Mouse (Mus musculus) cerebellum, postnatal 4 days (tissue): ENCODE measurements around the gene Klhdc4.
A peak's percentile ranks its signal among the peaks of the same experiment; 100 is the strongest.

Source experiments
- DNase-seq, 2 experiments: peaks; one replicate each; pipeline ENCODE4 v3.0.0; 2022; ENCODE audit warnings: low spot score in 2 of 2, mixed read lengths in 1 of 2

The Klhdc4 gene

DNA sequence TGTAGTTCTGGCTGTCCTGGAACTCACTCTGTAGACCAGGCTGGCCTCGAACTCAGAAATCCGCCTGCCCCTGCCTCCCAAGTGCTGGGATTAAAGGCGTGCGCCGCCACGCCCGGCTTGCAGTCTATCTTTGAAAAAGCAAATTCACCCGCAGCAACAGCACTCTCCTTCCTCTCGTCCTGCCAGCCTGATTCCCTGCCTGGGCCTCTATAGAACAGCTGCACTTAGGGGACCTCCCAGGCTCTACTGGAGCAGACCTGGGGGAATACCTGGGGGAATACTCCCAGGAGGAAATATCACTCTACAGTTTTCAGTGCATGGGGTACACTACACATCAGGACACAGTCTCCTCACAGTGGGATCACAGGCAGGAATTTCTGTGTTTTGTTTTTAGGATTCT lies 19.9 kb upstream of the Klhdc4 start:
- no peak for DNase-seq

DNA sequence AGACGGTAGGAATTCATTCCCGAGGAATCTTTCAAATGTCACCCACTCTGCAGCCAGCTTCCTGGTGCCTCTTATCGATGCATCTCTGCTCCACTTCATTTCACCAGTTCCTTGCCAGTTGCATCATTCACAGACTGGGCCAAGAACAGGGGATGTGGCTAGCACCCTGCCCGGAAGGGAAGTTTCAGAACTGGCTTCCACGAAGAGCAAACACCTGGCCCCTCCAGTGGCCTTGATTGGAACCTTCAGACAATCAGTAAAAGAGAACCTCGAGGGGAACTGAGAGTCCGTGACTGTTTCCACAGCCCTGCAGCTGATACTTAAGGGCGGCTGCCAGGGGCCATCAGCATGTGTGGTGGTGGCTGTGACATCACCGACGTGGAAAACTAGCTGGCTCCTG lies 19.1 kb upstream of the Klhdc4 start:
- DNase-seq, result no peak

DNA sequence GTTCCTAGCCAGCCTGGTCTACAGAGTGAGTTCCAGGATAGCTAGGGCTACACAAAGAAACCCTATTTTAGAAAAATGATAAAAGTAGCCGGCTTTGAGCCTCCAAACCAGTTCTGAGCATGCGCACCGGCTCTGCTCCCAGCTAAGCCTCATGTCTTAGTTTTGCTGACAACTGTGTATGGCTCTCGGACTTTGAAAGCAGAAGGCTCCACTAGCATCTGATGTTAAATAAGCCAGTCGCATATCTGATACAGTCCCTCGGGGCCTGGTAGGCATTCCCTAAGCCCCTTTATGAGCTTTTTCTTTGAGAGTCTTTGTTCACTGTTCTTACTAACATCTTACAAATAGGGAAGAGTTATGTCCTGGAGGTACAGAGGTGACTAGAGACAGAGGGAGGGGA lies 18.6 kb upstream of the Klhdc4 start:
- DNase-seq, result no peak

DNA sequence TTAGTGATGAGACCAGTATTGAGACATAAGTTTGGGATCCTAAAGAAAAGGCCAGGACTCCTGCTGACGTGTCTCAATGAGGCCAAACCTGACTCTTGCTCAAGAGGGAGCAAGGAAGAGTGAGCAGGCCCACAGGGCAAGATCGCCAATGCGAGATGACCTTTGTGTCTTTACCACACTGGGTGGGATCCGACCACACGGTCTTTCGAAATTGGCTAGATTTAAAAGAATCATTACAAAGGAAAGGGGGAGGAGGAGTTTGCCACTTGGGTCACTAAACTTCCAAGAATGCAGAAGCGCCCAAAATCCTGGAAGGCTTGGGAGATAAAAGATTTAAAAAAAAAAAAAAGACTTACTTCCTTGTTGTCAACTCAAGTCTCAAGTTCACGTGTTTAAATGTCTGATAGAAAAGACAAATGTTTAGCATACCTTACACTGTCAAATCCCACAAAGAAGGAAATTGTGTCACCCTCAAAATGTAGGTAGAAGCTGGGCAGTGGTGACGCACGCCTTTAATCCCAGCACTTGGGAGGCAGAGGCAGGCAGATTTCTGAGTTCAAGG lies 18.0 kb upstream of the Klhdc4 start:
- DNase-seq, result no peak

DNA sequence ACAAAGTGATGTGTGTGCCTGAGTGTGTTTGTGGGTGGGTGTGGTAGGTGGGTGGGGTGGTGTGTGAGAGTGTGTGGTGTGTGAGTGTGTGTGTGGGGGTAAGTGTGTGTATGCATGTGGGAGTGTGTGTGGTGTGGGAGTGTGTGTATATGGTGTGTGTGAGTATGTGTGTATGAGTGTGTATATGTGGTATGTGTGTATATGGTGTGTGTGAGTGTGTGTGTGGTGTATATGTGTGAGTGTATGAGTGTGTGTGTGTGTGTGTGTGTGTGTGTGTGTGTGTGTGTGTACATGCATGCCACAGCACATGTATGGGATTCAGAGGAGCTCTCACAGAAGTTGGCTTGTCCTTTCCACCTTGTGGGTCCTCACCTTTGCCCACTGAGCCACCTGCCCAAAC lies 17.4 kb upstream of the Klhdc4 start:
- no peak for DNase-seq

DNA sequence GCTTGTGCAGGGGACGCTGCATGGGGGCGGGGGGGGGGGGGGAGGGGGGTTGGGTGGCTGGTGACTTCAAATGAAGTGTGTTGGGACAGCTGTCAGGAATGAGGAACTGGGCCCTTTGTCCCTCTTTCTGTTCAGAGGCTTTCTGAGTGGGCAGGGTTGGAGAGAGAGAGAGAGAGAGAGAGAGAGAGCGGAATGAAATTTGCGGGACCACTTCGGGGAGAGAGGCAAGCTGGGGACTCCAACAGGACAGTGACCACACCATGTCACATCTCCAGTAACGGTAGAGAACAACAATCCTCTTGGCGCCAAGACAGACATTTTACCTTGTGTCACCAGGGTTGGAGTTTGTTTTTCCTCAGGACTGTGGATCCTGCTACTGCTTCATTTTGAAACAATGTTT lies 15.4 kb upstream of the Klhdc4 start:
- DNase-seq, result no peak

DNA sequence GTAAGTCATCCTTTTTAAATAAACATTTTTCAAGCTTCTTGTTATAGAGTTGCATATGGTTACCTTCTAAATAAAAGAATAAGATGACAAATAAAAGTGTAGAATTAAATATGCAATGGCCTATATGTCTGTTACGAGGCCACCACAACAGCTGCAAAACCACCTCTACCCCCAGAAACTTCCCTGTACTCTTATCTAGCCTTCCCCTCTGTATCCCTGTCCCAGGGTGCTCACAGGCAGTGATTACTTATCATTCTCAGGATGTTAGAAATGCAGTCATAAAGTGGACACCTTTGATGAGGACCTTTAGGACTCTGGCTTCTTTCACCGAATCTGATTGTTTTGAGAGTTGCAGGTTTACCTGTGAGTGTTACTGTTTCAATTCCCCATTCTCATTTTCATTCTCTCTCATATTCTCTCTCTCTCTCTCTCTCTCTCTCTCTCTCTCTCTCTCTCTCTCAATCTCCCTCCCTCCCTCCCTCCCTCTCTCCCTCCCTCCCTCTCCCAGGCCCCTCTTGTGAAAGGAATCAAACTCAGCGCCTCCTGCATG lies 13.9 kb upstream of the Klhdc4 start:
- DNase-seq, result no peak

DNA sequence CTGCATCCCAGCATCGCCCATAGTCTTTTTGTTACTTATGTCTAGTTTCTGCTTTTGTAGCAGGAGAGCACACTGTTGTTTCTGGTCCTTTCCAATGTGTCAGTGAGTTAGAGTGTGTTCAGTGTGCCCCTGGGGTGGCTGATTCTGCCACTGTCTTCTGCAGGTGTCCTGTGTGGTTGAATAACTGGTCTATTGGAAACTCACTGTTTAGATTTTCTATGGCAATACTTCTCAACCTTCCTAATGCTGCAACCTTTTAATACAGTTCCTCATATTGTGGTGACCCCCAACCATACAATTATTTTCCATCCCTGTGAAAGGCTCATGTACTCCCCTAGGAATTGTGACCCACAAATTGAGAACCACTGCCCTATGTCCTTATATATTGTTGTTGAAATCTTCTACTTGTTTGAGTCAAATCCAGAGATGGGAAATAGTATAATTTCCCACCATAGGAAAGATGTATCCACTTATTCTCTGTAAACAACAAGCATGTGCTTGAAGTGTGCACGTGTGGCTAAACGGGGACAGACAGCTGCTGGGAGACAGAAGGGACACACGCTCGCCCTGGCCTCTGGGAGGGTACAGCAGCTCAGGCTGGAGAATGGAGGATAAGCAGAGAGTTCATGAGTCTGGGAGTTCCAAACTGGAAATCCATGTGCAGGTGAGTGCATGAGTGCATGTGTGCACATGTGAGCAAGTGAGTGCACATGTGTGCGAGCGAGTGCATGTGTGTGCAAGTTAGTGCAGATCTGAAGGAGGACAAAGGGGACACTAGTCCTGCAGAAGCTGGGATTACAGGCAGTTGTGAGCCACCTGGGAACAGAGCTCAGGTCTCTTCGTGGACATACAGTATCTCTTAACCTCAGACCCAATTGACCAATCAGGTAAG lies 12.9 kb upstream of the Klhdc4 start:
- DNase-seq, result no peak

DNA sequence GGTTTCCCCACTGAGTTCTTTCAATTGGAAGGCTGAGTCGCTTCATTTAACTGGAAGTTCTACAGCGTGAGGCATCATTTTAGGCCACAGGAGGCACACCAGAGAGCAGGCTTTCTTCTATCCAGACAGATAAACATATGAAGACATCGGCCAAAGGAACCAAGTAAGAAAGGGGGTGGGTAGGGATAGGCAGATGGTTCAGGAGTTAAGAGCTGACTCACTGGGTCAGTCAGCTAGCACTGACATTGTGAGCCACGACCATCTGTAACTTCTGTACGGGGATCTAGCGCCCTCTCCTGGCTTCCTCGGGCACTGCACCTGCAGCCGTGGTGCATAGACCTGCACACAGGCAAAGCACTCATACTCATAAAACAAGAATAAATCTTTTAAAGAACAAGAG lies 11.9 kb upstream of the Klhdc4 start:
- DNase-seq, result peak; percentile 76 to 90

DNA sequence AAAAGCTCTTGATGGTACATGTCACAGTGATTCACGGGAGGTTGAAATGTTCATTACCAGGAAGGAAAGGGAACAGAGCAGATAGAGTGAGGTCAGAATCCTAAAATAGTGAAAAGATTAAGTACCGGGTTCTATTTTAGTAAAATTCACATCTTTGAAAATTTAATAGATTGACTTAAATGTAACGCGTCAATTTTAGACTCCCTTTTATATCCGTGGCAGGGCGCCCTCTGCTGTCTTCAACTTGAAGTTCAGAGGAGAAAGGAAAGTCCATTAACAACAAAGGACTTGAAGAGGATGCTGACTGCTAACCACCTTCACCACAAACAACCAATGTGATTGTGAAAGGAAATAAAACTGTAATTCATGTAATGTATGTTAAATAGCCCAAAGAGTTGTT lies 3.1 kb upstream of the Klhdc4 start:
- DNase-seq, result peak in 1 of 2 experiments; percentile 77

DNA sequence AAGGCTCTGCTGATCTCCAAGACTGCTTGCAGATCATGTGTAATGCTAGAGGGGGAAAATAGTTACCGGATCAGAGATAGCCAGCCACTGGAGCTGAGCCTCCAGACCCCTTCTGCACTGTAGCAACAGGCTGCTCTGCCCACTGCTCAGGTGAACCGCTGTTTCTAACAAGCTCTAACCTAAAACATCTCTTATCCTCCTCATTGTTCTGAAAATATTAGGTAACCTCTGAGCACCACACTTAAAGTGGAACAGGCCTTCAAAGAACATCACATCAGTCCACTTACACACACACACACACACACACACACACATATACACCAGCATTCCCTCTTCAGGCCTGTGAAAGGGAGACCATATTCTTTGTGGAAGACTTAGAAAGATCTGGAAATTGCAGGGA lies 2.7 kb upstream of the Klhdc4 start:
- no peak for DNase-seq

DNA sequence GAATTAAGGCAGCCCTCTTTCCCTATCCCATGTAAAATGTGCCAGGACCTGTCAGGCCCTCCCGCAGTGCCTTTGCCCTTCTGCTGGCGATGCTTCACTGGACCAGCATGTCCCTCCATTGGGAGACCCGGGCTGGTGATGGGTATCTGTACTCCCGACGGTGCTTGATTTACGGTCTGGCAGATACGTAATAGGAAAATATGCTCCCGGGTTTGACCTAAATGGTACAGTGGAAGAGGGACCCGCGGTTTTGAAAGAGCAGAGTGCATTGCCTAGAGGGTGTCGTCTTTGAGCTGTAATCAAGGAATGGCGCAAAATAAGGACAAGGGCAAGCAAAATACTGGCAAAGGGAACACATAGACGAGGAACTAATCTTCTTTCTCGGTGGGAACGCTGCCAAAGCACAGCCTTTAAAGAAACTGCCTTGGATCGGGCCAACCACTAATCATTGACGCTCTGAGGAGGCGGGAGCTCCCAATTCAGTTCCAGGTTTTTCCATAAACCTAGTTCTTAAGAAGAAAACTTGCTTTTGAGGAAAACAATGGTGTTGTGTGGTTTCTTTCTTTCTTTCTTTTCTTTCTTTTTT lies 501 bp upstream of the Klhdc4 start:
- peak in 1 of 2 experiments; percentile 13 for DNase-seq

DNA sequence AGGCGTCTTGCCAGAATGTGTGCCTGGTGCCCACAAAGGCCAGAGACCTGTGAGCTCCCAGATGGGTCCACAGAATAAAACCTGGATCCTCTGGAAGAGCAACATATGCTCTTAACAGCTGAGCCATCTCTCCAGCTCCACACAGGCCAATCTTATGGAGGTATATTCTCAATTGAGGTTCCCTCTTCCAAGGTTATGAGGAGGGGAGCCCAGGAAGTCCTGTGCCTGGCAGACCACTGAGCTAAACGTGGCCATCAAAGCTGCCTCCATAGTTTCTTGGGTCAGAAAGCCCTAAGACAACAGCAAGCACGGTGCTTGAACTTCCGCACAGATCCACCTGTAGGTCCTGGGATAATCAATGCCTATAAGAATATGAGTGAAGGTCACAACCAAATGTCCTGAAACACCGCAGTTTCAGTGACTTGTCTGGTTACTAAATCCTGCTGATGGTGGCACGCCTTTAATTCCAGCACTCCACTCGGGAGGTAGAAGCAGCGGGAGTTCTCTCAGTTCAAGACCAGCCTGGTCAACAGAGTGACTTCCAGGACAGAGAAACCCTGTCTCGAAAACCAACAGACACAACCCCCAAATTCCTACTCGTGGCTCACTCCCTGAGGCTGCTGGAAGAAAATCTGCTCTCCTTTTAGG lies 869 bp downstream of the Klhdc4 start:
- DNase-seq, result no peak

DNA sequence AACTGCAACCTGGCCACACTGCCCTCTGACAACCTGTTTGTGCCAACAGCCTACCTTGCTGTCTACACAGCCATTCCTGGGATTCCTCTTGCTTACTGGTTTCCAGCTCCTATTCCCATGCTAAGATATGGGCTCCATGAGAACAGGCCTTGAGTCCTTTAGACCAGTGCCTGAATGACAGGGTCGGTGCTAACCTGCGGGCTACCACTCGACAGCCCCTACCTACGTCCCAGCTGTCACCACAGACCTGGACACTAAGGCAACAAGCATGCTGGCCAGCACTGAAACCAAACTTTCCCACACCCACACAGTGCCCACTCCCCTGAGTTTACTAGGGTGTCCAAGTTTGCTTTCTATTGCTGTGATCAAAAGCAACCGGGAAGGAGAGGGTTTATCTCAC lies 1.6 kb downstream of the Klhdc4 start:
- no peak for DNase-seq

DNA sequence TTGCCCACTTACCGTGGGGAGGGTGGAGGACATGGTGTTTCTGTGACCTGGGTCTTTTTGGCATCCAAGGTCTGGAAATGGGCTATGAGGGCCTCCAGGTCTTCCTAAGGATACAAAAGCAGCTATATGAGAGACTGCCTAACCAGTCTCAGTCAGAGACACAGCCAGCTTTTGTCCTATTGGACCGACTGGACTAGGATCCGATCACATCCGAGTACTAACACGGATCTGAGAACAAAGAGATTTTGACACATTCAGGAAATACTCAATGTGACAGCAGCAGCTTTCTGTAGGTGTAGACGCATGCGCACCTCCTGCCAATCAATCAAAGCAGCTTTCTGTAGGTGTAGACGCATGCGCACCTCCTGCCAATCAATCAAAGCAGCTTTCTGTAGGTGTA lies 7.6 kb downstream of the Klhdc4 start:
- DNase-seq, result no peak

DNA sequence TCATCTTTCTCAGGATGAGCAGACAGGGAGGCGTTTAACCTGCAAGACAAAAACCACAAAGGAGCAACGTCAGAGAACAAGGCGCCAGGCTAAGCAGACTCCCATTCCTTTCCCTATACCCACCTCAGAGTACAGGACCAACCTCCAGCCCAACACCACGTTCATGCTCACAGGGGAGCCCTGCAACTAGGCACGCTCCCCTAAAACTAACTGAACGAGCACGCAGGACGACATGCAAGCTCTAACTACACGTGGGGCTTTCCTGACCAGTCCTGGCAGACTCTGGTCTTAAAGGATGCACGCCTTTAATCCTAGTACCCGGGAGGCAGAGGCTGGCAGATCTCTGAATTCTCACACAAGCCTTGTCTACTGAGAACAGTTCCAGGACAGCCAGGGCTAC lies 8.0 kb downstream of the Klhdc4 start:
- no peak for DNase-seq

DNA sequence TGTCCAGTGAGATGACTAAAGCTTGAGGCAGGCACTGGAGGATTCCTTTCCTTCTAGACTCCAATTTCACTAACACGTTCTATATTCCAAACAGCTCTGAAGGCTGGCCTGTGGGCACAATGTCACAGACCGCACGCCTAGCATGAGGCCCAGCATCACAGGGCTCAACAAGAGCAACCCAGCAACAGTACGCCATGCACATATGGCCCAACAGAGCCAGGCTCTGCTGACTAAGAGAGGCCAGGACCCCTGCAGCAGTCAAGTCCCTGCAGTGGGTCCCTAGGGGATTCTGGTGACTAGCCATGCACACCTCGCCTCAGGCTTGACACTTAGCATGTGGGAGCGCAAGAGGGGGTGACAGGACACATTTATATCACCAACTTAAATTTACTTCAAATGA lies 8.5 kb downstream of the Klhdc4 start:
- no peak for DNase-seq

DNA sequence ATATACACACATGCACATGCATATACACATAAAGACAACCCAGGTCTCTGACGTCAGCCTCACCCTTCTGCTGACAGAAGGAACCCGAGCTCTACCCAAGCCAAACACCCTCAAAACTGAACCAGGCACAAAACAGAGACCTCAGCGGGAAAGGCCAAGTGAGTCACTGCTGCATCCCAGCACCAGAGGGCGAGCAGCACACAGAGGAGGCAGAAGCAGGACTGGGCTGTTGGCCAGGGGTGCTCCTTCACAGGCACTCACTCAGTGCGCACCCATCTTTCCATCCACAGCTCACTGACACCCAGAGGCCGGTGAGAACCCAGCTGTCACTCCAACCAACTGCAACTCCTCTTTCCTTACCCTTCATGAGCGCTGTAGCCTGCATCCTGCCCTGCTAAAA lies 11.1 kb downstream of the Klhdc4 start:
- no peak for DNase-seq

DNA sequence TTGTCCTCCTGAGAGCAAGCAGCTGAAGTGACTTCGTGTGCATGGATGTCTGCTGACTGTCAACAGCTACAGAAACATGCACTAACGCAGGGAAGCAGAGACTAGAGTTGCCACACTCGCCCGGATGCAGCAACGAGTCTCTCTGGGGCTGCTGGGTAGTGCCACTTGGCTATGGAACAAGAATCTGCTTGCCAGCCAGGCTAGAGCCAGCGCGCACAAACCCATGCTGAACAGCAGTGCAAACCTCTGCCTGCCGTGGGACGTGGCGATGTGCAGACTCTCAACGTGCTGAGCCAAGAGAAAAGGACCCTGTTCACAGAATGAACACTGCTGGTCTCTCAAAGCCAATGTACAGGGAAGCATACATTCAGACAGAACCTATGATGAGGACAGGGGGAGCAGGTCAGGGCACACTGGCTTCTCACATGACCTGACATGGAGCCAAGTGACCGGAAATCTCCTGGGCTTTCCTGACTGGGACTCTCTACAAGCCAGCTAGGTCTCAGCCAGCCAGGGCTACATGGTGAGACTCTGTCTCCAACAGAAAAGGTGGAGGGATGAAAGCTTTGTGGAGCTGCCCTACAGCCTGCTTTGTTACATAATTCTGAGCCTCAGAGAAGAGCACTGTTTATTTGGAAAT lies 17.3 kb downstream of the Klhdc4 start:
- no peak for DNase-seq

DNA sequence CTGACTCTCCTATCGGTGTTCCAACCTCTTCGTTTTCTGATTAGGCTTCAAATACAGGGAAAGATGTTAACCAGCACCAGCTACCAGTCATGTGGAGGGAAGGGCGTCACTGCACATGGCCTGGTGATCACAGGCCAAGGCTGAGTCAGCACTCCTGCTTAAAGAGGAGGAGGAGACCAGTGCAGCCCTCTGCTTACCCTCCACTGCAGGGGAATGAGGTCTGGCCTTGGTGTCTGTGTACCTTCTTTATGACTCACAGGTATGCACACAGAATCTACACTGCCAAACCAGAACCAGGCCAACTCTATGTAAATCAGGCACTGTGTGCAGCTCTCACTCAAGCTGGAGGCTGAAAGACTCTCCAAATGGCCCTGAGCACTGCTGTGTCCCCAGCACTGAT lies 17.9 kb downstream of the Klhdc4 start:
- no peak for DNase-seq

DNA sequence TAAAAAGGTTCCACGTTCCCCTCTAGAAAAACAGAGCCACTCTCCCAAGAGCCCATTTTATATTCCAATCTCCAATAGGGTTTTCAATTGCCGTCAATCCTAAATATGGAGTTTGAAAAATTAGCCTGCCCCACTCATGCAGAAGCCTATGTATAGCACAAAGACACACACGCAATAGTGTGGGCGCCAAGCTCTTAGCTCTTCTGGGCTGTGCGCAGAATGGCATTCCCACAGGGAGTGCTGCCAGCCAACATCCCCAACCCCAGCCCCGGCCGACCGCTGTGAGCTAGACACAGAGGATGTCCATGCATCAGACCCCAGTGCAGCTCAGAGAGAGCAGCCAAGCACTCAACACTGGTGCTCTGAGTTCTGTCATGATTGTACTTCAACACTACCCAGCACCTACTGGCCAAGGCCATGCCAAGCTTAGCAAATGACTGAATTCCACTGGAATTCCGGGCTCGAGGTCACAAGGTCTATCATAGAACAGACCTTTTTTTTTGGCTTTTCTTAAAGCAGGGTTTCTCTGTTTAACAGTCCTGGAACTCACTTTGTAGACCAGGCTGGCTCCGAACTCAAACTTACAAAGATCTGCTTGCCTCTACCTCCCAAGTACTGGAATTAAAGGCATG lies 19.7 kb downstream of the Klhdc4 start:
- DNase-seq, result no peak
